Mouse (Mus musculus): ENCODE measurements at regions not wholly inside any gene's neighbourhood (a gene's known extent, or its start where the extent isn't known, plus 50 kb on each side); places are given as distances from the start of the nearest gene placed in this dataset.

DNA sequence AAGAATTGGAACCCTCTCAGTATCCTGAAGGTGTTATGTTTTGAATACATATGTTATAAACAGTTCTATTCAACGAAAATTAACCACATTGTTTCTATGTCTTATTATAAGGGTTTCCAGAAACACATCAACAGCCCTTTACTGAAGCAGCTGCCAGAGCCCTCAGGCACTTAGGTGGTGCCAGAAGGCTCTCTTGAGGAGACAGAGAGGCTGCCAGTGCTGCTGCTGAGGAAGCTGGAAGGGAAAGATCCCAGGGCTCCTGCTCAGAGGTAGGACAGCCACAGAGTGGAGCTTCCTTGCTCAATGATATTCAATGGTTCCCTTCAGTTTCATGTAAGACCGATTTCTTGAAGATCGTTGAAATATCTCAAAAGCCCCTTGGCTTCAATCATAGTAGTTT, 226.7 kb upstream of the Dnajc24 start:
- TF ChIP-seq CTCF (IDR thresholded peaks at IDR 0.05; ENCODE audit: control insufficient read depth, insufficient read depth, low read length) (no peak), POLR2A (IDR thresholded peaks at IDR 0.05; ENCODE audit: borderline replicate concordance, control insufficient read depth, low read depth, low read length) (no peak)
